Mouse (Mus musculus) intestine, embryonic 15.5 days (tissue): ENCODE measurements around the gene Xpot. TPM values are rescaled to one million over a fixed set of nuclear protein-coding genes. Genes with fewer than 3 reads are reported as not detected.

Experiments used
- ATAC-seq: fragments of 200-750 bp; cut with Nextera tagmentation; 2 replicates; pipeline ENCODE4 v1.8.0; 2017; ENCODE audit warnings: moderate TSS enrichment, moderate library complexity
- H3K27ac ChIP-seq: fragments of 300-500 bp; sonication (generic); 2 replicates; pipeline ENCODE4 v1.5.1; 2015; ENCODE audit warnings: mild to moderate bottlenecking, inconsistent platforms
- H3K27me3 ChIP-seq: fragments of 300-500 bp; sonication (generic); replicated peaks from 2 replicates; pipeline ENCODE4 v1.6.1; 2015; ENCODE audit warnings: inconsistent platforms
- H3K36me3 ChIP-seq: fragments of 300-500 bp; sonication (generic); 2 replicates; pipeline ENCODE4 v1.6.1; 2015; ENCODE audit warnings: inconsistent platforms
- H3K4me1 ChIP-seq: fragments of 300-500 bp; sonication (generic); replicated peaks from 2 replicates; pipeline ENCODE4 v1.6.1; 2015; ENCODE audit warnings: inconsistent platforms
- H3K4me2 ChIP-seq: fragments of 300-500 bp; sonication (generic); replicated peaks from 2 replicates; pipeline ENCODE4 v1.6.1; 2015; ENCODE audit warnings: mild to moderate bottlenecking, inconsistent platforms
- H3K4me3 ChIP-seq: fragments of 300-500 bp; sonication (generic); replicated peaks from 2 replicates; pipeline ENCODE4 v1.5.1; 2015; ENCODE audit warnings: inconsistent platforms
- H3K9ac ChIP-seq: fragments of 300-500 bp; sonication (generic); 2 replicates; pipeline ENCODE4 v1.6.1; 2015; ENCODE audit warnings: inconsistent platforms
- H3K9me3 ChIP-seq: fragments of 300-500 bp; sonication (generic); 2 replicates; pipeline ENCODE4 v1.6.1; 2016; ENCODE audit warnings: inconsistent platforms
- WGBS: fragments of 180-500 bp; shearing (Covaris S2); methylation state at CpG from one replicate; pipeline ENCODE4 v1.1.7; 2015; 5-methylcytosine and 5-hydroxymethylcytosine counted together
- polyA plus RNA-seq: library from polyadenylated mRNA; unstranded; fragments of >200 nt; fragmentation: Nextera tagmentation; extraction: Ambion mirVana; gene quantifications from 2 replicates; pipeline ENCODE4 v1.2.1, GENCODE M21; 2015

Xpot gene
- polyA plus RNA-seq, 1 experiment from 2014 or later: 46.3 TPM

DNA sequence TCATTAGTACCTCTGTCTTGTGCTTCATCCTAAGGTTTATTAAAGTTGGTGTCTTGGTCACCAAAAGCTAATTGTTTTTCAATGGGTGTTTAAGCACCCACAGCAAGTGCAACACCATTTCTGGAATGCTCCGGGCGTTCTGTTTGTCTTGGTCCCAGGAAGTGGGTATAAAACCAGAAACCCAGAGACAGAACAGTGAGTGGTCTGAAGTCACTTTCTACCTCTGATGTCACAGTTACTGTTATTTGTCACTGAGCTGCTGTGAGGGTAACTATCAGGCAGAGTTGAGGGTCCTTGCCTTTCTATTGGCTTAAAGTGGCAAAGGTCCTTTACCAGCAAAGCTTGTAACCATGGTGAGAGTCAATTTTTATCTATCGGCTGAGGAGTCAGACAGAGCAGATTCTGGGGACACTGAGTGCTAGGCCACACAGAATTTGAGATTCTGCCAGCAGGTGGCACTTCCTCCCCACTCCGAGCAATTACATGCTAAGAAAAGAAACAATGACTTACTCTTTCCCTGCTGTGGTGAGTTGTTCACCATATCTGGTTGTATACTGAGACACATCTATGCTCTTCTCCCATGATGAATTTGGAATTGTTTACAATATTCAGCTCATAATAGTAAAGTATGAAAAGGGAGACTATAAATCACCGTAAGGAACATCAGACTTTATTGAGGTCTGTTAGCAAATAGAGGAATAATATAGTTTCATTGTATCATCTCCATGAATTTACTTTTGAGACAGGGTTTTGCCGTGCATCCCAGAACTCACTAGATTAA is 14.2 kb upstream of the Xpot start:
- H3K36me3 ChIP-seq: no peaks in the 10 kb centered on the region
- H3K4me3 ChIP-seq: no peak overlapping the region
- no peak overlapping the region for H3K9ac ChIP-seq
- ATAC-seq: peak; percentile 57
- peaks cover 18% of the 10 kb centered on the region for H3K27me3 ChIP-seq
- H3K4me2 ChIP-seq: peak overlapping the region; percentile 99
- H3K9me3 ChIP-seq: no peaks in the 10 kb centered on the region
- no peak overlapping the region for H3K27ac ChIP-seq
- 52% methylated on average over 6 of the region's 6 CpGs for WGBS
- H3K4me1 ChIP-seq: peaks cover 11% of the 10 kb centered on the region; the same call in 1 of the 2 replicates

DNA sequence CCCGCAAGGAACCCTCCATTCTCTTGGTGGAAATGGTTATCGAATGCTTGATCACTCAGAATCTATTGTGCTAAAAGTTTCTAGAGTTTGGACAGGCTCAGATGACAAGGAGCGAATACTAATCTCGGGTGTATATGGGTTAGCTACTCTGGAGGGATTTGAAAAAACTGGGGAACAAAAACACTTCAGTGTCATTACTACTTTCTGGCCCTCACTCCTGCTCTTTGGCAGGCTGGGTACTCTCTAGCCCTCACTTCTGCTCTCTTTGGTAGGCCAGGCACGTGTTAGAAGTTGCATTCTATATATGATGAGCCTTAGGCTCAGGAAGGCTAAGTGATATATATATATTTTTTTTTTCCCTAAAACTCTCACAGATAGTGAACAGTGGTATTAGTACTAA is 13.4 kb upstream of the Xpot start:
- no peaks in the 10 kb centered on the region for H3K9me3 ChIP-seq
- H3K36me3 ChIP-seq: no peaks in the 10 kb centered on the region
- H3K27me3 ChIP-seq: peaks cover 18% of the 10 kb centered on the region
- no peak for ATAC-seq
- H3K4me3 ChIP-seq: no peak overlapping the region
- no peak overlapping the region for H3K9ac ChIP-seq
- peaks cover 11% of the 10 kb centered on the region; the same call in 1 of the 2 replicates for H3K4me1 ChIP-seq
- no peak overlapping the region for H3K4me2 ChIP-seq
- no peak overlapping the region for H3K27ac ChIP-seq
- 87% methylated on average over 5 of the region's 5 CpGs for WGBS

DNA sequence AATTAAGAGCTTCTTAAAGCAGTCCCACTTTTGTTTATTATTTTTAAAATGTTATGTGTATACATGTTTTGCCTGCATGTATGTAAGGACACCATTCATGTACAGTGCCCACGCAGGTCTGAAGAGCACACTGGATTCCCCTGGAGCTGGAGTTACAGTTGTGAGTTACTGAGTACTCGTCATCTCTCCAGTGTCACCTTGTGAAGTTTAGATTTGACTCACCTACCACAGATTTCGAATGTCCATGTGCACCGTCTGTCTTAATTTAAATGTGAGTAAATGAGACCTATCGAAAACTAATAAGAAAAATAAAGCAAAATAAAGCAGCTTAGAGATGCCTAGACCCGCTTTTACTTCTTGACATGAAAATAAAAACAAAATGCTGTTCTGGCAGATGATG is 10.1 kb upstream of the Xpot start:
- no peak overlapping the region for H3K4me3 ChIP-seq
- no peaks in the 10 kb centered on the region for H3K9me3 ChIP-seq
- H3K27me3 ChIP-seq: peaks cover 5% of the 10 kb centered on the region; the same call in 1 of the 2 replicates
- no peaks in the 10 kb centered on the region for H3K36me3 ChIP-seq
- H3K27ac ChIP-seq: no peak overlapping the region
- no peak overlapping the region for H3K9ac ChIP-seq
- peaks cover 3% of the 10 kb centered on the region; the same call in 1 of the 2 replicates for H3K4me1 ChIP-seq
- ATAC-seq: no peak
- WGBS: 91% methylated on average over 6 of the region's 6 CpGs
- no peak overlapping the region for H3K4me2 ChIP-seq

DNA sequence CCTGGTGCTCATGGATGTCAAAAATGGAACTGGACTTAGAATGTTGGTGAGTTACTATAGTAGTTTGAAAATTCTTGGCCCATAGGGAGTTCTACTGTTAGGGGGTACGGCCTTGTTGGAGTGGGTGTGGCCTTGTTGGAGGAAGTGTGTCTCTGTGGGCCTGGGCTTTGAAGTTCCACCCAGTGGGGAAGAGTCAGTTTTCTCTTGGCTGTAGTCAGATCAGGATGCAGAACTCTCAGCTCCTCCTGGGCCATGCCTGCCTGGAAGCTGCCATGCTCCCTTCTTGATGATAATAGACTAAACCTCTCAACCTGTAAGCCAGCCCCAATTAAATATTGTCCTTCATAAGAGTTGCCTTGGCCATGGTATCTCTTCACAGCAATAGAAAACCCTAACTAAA is 8.0 kb upstream of the Xpot start:
- ATAC-seq: no peak
- H3K4me2 ChIP-seq: no peak overlapping the region
- H3K4me3 ChIP-seq: no peak overlapping the region
- no peaks in the 10 kb centered on the region for H3K4me1 ChIP-seq
- no peaks in the 10 kb centered on the region for H3K36me3 ChIP-seq
- no peak overlapping the region for H3K9ac ChIP-seq
- no peaks in the 10 kb centered on the region for H3K27me3 ChIP-seq
- H3K27ac ChIP-seq: no peak overlapping the region
- 41% methylated on average over 1 of the region's 1 CpGs for WGBS
- H3K9me3 ChIP-seq: no peaks in the 10 kb centered on the region

DNA sequence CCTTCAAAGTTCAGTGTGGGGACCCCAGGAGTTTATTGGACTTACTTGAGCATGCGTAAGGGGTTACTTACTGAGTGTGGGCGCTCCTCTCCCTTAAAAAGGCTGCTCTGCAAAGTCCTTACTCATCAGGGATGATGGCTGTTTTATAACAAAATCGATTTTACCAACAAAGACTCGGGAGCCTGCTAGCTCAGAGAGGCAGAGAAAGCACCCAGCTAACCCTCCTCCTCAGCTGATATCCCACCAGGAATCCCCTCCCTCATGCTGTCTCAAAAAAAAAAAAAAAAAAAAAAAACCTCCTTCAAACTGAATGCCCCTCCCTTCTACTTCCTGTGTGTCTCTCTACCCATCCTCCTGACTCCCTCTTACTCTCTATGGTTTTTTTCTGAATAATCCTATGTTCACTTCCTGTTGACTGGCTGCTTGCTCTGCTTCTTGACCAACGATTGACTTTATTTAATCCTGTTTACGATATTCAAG is 2.5 kb upstream of the Xpot start:
- 93% methylated on average over 6 of the region's 6 CpGs for WGBS

DNA sequence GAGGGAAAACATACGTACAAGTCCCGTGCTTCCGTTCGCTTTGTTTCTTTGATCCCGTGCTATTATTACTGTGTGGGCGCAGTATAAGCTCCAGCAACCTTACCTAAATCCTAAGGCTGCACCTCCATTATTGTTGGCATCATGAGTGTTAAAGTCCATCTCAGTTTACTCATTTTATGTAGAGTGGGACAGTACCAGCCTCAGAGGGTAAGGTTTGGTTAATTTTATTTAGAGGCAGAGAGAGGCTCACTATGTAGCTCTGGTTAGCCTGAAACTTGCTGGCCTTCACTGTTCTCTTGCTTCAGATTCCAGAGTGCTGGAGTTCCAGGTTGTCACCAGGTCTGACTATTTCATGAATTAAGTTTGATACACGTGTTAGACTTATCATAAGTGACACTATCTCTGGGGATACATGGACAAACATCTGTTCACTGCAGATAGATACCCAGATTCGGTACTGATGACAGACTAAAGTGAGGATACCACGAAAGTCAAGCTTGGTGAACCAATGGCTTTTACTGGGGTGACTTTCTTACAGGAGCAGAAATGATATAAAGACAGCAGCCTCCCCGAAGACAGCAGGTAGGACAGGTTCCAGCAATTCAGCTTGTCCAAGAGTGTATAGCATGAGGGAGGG is 1.2 kb upstream of the Xpot start:
- H3K9ac ChIP-seq: no peak overlapping the region
- no peaks in the 10 kb centered on the region for H3K36me3 ChIP-seq
- WGBS: 82% methylated on average over 10 of the region's 10 CpGs
- 0 out of 2 replicates have a peak, but pooled peaks cover 5% of the 10 kb centered on the region for H3K4me1 ChIP-seq
- no peaks in the 10 kb centered on the region for H3K9me3 ChIP-seq
- H3K27ac ChIP-seq: no peak overlapping the region
- peak overlapping the region; percentile 62 for H3K4me2 ChIP-seq
- no peaks in the 10 kb centered on the region for H3K27me3 ChIP-seq
- no peak for ATAC-seq
- no peak overlapping the region for H3K4me3 ChIP-seq

More for the DNA sequence above, 2.5 kb upstream of the Xpot start:
- no peak overlapping the region for H3K27ac ChIP-seq
- H3K9ac ChIP-seq: no peak overlapping the region
- H3K4me3 ChIP-seq: no peak overlapping the region
- no peaks in the 10 kb centered on the region for H3K9me3 ChIP-seq
- no peak overlapping the region for H3K4me2 ChIP-seq
- H3K27me3 ChIP-seq: no peaks in the 10 kb centered on the region
- H3K36me3 ChIP-seq: no peaks in the 10 kb centered on the region
- 0 out of 2 replicates have a peak, but pooled peaks cover 5% of the 10 kb centered on the region for H3K4me1 ChIP-seq
- no peak for ATAC-seq

DNA sequence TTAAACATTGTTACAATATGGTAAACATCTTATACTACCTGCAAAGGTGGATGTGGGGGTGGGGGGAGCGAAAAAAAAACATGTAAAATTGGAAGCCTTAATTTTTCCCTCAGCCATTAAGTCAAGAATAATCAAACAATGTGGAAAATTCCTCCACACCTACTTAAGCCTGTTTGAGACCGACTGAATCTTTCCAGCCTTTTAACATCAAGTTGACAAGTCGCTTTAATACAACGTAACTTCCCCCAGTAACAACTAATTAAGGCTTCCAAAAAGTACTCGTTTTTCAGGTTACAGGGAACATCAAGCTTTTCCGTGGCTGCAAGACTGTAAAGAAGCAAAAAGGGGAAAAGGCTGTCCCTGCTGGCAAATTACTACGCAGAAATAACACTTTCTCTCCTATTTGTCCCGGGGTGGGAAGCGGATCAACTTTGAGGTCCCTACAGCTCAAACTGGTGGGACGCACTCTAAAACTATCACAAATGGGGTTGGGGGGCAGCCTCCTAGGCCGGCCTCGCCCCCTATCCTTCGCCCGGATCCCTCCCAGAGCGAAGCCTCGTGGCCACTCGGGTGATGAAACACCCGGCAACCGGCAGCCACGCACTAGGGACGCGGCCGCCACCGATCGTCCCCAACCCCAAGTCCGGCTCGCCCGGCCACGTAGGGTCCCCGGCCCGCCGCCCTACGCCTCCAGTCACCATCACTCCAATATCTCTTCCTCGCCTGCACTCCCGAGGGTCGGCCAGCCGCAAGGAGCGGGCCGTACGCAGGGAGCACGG is 536 bp downstream of the Xpot start:
- Histone ChIP-seq H3K4me2 (peak overlapping the region; percentile 62), H3K27ac (peak overlapping the region; percentile 95), H3K4me3 (peak overlapping the region; percentile 89), H3K4me1 (0 out of 2 replicates have a peak, but pooled peaks cover 5% of the 10 kb centered on the region), H3K9ac (peak overlapping the region; percentile 90), H3K36me3 (peaks cover 8% of the 10 kb centered on the region), H3K27me3 (no peaks in the 10 kb centered on the region), H3K9me3 (no peaks in the 10 kb centered on the region)
- ATAC-seq: peak; percentile 66
- WGBS: under 1% methylated on average over 41 of the region's 41 CpGs

DNA sequence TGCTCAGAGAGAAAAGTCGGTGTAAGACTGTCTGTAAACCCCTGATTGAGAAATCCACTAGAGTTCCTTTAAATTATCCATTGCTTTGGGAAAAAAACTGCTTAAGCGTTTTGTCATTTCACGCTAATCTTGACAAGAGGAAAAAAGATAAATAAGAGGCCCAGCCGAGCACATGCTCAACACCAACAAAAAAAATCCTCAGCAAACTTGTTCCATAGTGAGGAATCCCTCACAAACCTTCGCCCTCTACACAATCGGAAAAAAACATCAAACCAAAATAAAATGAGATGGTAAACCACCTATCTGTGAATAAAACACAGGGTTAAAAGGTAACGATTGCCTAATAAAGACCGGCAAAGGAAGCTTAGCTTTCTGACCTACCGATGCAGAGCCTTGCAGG is 1.1 kb downstream of the Xpot start:
- Histone ChIP-seq H3K4me2 (peak overlapping the region; percentile 62), H3K36me3 (peaks cover 12% of the 10 kb centered on the region), H3K9ac (0 out of 2 replicates have a peak overlapping the region, but pooled peaks have one; percentile 90), H3K9me3 (no peaks in the 10 kb centered on the region), H3K4me3 (peak overlapping the region; percentile 89), H3K27me3 (no peaks in the 10 kb centered on the region), H3K27ac (no peak overlapping the region), H3K4me1 (0 out of 2 replicates have a peak, but pooled peaks cover 5% of the 10 kb centered on the region)
- 8% methylated on average over 9 of the region's 9 CpGs for WGBS
- no peak for ATAC-seq

DNA sequence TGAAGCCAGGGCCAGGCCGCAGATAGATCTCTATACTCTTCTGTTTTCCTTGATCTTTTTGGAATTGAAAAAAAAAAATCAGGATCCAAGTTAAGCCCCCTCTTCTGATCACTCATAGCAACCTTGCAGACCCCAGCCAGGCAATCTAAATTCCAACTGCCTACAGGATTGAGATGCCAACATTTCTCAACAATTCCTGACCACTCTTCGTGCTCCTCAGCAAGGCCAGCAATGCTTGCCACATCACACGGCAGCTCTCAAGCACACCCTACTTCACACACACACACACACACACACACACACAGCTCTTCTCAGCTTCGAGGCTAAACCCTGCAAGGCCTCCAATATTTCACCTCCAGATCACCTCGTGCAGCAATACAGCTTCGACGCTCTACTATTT is 2.5 kb downstream of the Xpot start:
- H3K27ac ChIP-seq: no peak overlapping the region
- 0 out of 2 replicates have a peak, but pooled peaks cover 5% of the 10 kb centered on the region for H3K4me1 ChIP-seq
- WGBS: 83% methylated on average over 7 of the region's 7 CpGs
- peaks cover 15% of the 10 kb centered on the region for H3K36me3 ChIP-seq
- no peak overlapping the region for H3K4me3 ChIP-seq
- no peak overlapping the region for H3K9ac ChIP-seq
- no peak for ATAC-seq
- no peak overlapping the region for H3K4me2 ChIP-seq
- no peaks in the 10 kb centered on the region for H3K27me3 ChIP-seq
- H3K9me3 ChIP-seq: no peaks in the 10 kb centered on the region

DNA sequence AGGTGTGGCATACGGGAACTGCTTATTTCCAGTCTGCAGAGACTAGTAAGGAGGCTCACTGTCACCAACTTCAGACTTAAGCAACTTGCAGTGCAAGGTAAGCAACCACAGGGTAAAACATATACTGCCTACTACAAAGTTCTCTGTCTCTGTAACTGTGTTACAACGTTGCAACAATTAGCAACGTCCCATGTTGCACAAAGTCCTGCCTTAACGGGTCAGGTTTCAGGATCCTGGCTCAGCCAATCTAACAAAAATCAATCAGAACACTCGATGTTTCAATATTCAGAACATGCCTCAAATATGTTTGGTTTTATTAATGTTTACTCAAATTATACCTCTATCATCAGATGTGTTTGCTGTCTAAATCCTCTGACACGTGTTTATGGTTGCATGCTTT is 3.7 kb downstream of the Xpot start:
- ATAC-seq: no peak
- 82% methylated on average over 6 of the region's 6 CpGs for WGBS
- no peak overlapping the region for H3K9ac ChIP-seq

DNA sequence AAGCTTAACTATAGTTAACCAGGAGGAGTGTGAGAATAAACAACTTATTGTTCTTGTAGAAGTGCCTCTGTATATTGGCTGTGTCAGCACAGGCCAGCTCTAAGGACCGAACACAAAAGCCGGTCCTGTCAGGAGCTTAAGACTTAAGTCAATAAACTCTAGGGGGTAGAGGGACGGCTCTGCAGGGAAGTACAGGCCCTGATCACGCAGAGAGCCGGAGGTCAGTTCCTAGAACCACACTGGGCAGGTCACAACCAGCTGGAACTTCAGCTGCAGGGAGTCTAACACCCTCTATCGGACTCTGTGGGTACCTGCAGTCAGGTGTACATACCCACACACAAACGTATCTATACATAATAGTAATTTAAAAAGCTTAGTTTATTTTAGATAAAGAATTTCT is 10.2 kb downstream of the Xpot start:
- peaks cover 54% of the 10 kb centered on the region for H3K36me3 ChIP-seq
- H3K9ac ChIP-seq: no peak overlapping the region
- H3K4me1 ChIP-seq: no peaks in the 10 kb centered on the region
- no peaks in the 10 kb centered on the region for H3K9me3 ChIP-seq
- no peak overlapping the region for H3K27ac ChIP-seq
- no peak overlapping the region for H3K4me3 ChIP-seq
- WGBS: 63% methylated on average over 7 of the region's 7 CpGs
- no peak for ATAC-seq
- no peak overlapping the region for H3K4me2 ChIP-seq
- no peaks in the 10 kb centered on the region for H3K27me3 ChIP-seq

More for the DNA sequence above, 3.7 kb downstream of the Xpot start:
- H3K36me3 ChIP-seq: peaks cover 21% of the 10 kb centered on the region
- H3K4me1 ChIP-seq: 0 out of 2 replicates have a peak, but pooled peaks cover 5% of the 10 kb centered on the region
- no peak overlapping the region for H3K4me2 ChIP-seq
- H3K4me3 ChIP-seq: no peak overlapping the region
- no peaks in the 10 kb centered on the region for H3K27me3 ChIP-seq
- H3K27ac ChIP-seq: no peak overlapping the region
- no peaks in the 10 kb centered on the region for H3K9me3 ChIP-seq
